Mouse (Mus musculus): ENCODE data around the gene Efcab6. TPM values are rescaled to one million over a fixed set of nuclear protein-coding genes. Genes with fewer than 3 reads are reported as not detected.

Efcab6 gene
- polyA plus RNA-seq, 1 experiment: 1.1 TPM

DNA sequence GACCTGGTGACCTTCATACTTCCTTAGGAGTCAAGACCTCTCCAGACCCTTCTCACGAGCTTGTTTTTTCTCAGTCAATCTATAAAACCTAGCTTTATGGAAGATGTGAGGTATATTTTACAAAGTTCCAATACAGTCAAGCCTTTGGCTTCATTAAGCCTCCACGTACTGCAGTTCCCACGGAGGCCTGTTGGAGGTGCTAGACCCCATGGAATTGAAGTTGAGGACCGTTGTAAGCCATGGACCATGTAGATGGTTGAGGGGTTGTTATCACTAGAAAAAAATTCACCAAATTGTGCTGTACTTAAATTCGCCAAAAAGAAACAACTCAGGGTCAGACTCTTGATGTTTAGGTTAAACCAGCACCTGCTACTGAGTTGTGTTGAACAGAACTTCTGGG, 9.1 kb downstream of the Efcab6 start:
- peak; percentile 43; the same call in 1 of the 2 replicates for TF ChIP-seq CTCF (IDR thresholded peaks at IDR 0.05; ENCODE audit: borderline replicate concordance, extremely low read depth, insufficient read depth, insufficient read length)
- TF ChIP-seq POLR2A (IDR thresholded peaks at IDR 0.05; ENCODE audit: borderline replicate concordance, extremely low read depth, insufficient read depth, insufficient read length, poor library complexity, severe bottlenecking): no peak
- no peak for DNase-seq (ENCODE audit: low read depth)

DNA sequence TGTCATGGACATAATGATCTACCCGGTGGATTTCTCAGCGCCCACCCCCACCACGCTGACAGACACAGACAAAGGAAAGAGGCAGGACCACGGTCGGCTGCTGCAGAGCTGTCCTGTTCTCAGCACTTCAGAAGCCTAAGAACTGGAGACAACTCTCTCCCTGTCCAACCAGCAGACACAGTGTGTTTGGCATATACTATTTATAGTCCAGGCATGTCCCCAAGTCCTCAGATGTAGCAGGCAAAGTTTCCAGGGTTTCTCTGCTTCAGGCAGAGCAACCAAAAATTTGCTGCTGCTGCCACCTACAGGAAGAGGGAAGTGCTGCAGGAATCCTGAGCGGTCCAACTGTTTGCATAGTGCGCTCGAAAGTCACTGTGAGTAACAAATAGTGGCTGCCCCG, 11.3 kb downstream of the Efcab6 start:
- TF ChIP-seq POLR2A (IDR thresholded peaks at IDR 0.05; ENCODE audit: borderline replicate concordance, extremely low read depth, insufficient read depth, insufficient read length, poor library complexity, severe bottlenecking): no peak
- TF ChIP-seq CTCF (IDR thresholded peaks at IDR 0.05; ENCODE audit: borderline replicate concordance, extremely low read depth, insufficient read depth, insufficient read length): peak; percentile 96
- DNase-seq (ENCODE audit: low read depth): peak; percentile 92

DNA sequence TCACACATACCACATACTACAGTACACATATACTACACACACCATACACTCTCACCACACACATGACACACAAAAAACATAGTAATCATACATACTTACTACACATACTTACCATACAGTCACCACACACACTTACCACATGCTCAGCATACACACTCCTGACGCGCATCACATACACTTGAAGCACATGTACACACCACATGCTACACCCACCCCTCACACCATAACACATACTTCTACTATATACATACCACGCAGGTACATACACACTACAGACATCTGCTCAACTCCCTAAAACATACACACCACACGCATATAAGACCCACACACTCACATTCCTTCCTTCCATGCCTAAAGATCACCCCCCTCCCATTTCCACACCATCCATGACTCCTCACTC, 11.9 kb downstream of the Efcab6 start:
- no peak for TF ChIP-seq CTCF (IDR thresholded peaks at IDR 0.05; ENCODE audit: borderline replicate concordance, extremely low read depth, insufficient read depth, insufficient read length)
- TF ChIP-seq POLR2A (IDR thresholded peaks at IDR 0.05; ENCODE audit: borderline replicate concordance, extremely low read depth, insufficient read depth, insufficient read length, poor library complexity, severe bottlenecking): no peak
- no peak for DNase-seq (ENCODE audit: low read depth)

DNA sequence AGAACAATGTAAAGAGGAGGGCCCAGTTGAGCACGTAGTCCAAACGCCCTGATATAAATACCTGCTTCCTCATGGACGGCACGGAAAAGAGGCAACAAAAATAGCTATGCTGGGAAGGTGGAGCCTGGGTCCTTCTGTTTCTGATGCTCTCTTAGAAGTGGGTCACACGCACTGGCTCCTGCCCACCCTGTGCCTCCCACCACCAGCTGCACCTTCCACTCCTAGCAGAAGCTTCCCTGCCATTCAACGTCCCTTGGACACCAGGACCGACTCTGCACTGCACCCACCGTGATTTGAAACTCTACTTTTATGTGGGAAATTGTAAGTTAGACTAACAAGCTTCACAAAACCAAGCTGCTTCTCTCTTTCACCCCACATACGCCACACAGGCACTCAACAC, 12.8 kb downstream of the Efcab6 start:
- DNase-seq (ENCODE audit: low read depth): no peak
- TF ChIP-seq POLR2A (IDR thresholded peaks at IDR 0.05; ENCODE audit: borderline replicate concordance, extremely low read depth, insufficient read depth, insufficient read length, poor library complexity, severe bottlenecking) (no peak), CTCF (IDR thresholded peaks at IDR 0.05; ENCODE audit: borderline replicate concordance, extremely low read depth, insufficient read depth, insufficient read length) (no peak)

DNA sequence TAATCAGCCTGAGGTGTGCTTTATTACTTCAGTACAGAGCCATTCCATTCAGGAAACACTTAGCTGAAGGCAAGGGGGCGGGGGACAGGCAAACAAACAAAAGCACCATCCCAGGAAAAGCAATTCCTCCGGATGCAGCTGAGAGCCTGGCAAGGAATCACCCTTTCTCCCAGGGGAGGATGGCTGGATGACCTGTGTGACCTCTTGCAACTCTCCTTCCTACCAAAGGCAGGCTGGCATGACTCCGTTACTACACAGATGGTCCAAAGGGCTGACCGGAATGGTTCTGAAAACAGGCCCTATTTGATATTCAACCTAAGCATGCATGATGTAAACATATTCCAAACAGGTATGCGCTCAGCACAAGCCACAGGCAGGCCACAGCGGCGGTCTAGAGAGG, 15.6 kb downstream of the Efcab6 start:
- DNase-seq (ENCODE audit: low read depth): no peak
- TF ChIP-seq POLR2A (IDR thresholded peaks at IDR 0.05; ENCODE audit: borderline replicate concordance, extremely low read depth, insufficient read depth, insufficient read length, poor library complexity, severe bottlenecking): no peak
- TF ChIP-seq CTCF (IDR thresholded peaks at IDR 0.05; ENCODE audit: borderline replicate concordance, extremely low read depth, insufficient read depth, insufficient read length): no peak

DNA sequence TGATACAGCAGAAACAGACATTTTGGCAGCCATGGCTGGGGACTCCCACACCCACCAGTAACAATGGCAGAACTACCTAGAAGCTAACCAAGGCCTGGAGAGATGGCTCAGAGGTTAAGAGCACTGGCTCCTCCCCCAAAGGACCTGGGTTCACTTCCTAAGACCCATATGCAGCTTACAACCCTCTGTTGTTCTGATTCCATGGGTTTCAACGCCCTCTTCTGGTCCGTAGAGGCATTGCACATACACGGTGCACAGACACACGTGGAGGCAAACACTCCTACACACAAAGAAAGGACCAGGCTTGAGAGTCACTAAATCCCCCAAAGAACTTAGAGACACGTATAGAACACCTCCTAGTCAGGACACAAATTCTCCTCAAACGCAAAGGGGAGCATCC, 19.6 kb downstream of the Efcab6 start:
- no peak for DNase-seq (ENCODE audit: low read depth)
- TF ChIP-seq CTCF (IDR thresholded peaks at IDR 0.05; ENCODE audit: borderline replicate concordance, extremely low read depth, insufficient read depth, insufficient read length) (no peak), POLR2A (IDR thresholded peaks at IDR 0.05; ENCODE audit: borderline replicate concordance, extremely low read depth, insufficient read depth, insufficient read length, poor library complexity, severe bottlenecking) (no peak)

DNA sequence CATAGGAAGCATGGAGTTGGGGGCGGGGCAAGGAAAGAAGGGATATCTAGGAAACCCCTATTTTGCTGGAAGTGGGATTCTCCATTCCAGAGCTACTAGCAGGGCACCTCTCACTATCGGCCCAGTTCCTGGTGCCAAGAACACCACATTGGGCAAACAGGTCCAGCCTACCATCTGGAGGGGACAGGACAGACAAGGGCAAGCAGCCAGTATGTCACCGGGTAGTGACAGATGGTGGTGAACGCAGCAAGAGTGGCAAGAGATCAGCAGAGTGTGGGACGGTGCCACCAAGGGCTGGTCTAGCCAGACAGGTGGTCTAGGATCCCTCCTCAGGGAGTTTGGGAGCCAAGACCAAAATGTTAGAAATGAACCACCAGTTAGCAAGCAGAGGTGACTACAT, 28.1 kb downstream of the Efcab6 start:
- TF ChIP-seq CTCF (IDR thresholded peaks at IDR 0.05; ENCODE audit: borderline replicate concordance, extremely low read depth, insufficient read depth, insufficient read length): no peak
- no peak for TF ChIP-seq POLR2A (IDR thresholded peaks at IDR 0.05; ENCODE audit: borderline replicate concordance, extremely low read depth, insufficient read depth, insufficient read length, poor library complexity, severe bottlenecking)
- DNase-seq (ENCODE audit: low read depth): peak; percentile 67

DNA sequence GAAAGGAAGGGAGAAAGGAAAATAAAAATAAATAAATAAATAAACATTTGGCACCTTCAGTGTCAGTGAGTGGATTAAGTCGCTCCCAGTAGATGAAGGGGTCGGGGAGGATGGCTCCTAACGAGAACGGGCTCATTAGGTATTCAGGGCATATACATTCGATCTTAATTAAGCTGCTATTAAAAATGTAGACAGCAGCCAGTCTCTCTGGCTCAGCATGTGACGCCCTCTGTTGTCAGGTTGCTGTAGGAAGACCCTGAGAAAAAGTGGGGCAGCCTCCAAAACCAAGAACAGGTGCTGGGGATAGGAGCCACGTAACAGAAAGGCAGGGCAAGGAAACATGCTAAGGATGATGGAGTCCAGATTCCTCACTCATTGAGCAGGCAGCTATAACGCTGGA, 39.5 kb downstream of the Efcab6 start:
- DNase-seq (ENCODE audit: low read depth): peak; percentile 70
- TF ChIP-seq POLR2A (IDR thresholded peaks at IDR 0.05; ENCODE audit: borderline replicate concordance, extremely low read depth, insufficient read depth, insufficient read length, poor library complexity, severe bottlenecking): no peak
- TF ChIP-seq CTCF (IDR thresholded peaks at IDR 0.05; ENCODE audit: borderline replicate concordance, extremely low read depth, insufficient read depth, insufficient read length): no peak

DNA sequence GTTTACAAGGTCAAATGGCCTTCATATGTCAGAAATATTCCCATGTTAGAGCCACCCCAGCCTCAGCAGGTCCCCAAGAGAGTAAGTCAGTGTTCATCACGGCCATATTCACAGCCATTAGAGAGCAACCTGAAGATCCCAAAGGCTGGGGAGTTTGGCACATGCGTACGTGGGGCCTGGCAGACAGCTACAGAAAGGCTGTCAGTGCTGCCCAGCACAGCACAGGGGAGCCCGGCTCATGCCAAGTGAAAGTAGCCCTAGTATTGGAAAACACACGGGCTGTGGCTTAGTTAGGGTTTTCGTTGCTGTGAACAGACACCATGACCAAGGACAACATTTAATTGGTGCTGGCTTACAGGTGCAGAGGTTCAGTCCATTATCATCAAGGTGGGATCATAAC, 40.3 kb downstream of the Efcab6 start:
- TF ChIP-seq POLR2A (IDR thresholded peaks at IDR 0.05; ENCODE audit: borderline replicate concordance, extremely low read depth, insufficient read depth, insufficient read length, poor library complexity, severe bottlenecking) (no peak), CTCF (IDR thresholded peaks at IDR 0.05; ENCODE audit: borderline replicate concordance, extremely low read depth, insufficient read depth, insufficient read length) (no peak)
- DNase-seq (ENCODE audit: low read depth): no peak

DNA sequence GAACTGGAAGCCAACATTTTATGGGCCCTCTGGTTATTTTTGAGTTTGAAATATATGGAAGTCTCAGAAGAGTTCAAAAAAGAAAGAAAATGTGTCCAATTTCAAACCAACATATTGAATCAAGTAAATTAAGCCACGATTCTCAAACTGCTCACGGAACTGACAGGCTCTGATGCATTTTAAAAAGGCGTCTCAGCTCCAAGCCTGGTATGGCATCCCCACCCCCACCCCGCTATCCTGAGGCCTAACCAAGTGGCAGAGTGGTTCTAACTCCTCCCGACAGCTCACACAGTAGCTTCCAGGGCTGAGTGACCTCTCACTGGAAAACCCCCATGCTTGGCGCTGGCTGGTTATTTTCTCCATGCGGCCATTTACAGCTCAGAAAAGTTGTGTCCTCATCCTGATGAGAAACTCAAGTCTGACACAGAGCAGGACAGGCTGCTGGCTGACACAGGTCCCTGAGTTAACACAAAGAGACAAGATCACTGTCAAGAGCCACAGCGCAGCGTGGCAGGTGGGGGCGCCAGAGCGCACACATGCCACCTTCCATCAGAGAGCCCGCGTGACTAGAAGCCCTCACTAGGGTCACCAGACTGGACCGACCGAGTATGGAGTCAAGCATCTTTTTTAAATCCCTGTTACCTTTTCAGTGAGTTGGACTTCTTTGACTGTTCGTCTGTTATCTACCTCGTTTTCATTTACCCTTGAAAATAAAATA, 55.7 kb downstream of the Efcab6 start:
- peak; percentile 24 for DNase-seq (ENCODE audit: low read depth)

DNA sequence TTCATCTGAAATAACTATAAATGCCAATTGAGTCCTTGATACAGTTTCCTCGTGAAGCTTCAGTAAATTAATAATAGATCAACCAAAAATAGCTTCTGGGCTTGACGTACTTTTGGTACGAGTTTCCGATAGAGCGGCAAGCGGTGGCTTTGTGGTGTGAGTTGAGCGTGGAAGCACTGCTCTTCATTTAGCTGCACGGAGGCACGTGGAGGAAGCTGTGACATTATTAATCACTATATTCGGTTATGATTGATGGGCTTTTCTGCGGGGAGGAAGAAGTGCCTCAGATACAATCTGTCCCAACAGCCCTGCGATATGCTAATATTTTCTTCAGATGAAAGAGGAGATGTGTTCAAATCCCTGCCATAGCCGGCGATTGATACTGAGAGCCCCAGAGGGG, 60.9 kb downstream of the Efcab6 start:
- no peak for DNase-seq (ENCODE audit: low read depth)

More for the DNA sequence above, 55.7 kb downstream of the Efcab6 start:
- TF ChIP-seq CTCF (IDR thresholded peaks at IDR 0.05; ENCODE audit: borderline replicate concordance, extremely low read depth, insufficient read depth, insufficient read length): 0 out of 2 replicates have a peak, but pooled peaks have one; percentile 21
- TF ChIP-seq POLR2A (IDR thresholded peaks at IDR 0.05; ENCODE audit: borderline replicate concordance, extremely low read depth, insufficient read depth, insufficient read length, poor library complexity, severe bottlenecking): no peak

DNA sequence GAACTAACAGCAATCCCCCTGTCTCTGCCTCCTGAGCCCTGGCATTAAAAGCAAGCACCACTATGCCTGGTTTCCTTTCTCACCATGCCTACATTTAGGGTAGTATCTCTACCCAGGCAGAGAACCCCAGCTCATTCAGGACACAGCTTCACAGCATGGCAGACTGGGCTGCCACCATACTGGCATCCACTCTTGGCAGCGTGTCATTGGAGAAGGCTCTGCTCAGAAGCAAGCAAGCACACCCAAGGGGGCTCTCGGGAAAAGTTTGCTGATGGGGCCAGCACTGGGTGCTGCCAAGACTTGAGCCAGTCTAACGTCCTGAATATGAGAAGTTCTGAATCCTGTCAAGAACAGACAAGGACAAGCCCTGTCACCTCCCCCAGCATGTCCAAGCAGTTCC, 66.1 kb downstream of the Efcab6 start:
- DNase-seq (ENCODE audit: low read depth): peak; percentile 43
- no peak for TF ChIP-seq CTCF (IDR thresholded peaks at IDR 0.05; ENCODE audit: borderline replicate concordance, extremely low read depth, insufficient read depth, insufficient read length)
- no peak for TF ChIP-seq POLR2A (IDR thresholded peaks at IDR 0.05; ENCODE audit: borderline replicate concordance, extremely low read depth, insufficient read depth, insufficient read length, poor library complexity, severe bottlenecking)

More for the DNA sequence above, 60.9 kb downstream of the Efcab6 start:
- TF ChIP-seq POLR2A (IDR thresholded peaks at IDR 0.05; ENCODE audit: borderline replicate concordance, extremely low read depth, insufficient read depth, insufficient read length, poor library complexity, severe bottlenecking) (no peak), CTCF (IDR thresholded peaks at IDR 0.05; ENCODE audit: borderline replicate concordance, extremely low read depth, insufficient read depth, insufficient read length) (no peak)

All from brain, embryonic 14.5 days (tissue).